Mouse (Mus musculus) gastrocnemius, postnatal 14 days (tissue): ENCODE measurements around the gene Parp14. TPM values are rescaled to one million over a fixed set of nuclear protein-coding genes. Genes with fewer than 3 reads are reported as not detected.

ENCODE experiments used
- DNase-seq: peaks from one replicate; pipeline ENCODE4 v3.0.0; 2021; ENCODE audit warnings: mixed read lengths
- intact Hi-C: fragments of 180-260 bp; cut with DNase I; formaldehyde crosslinking; loops from one replicate; pipeline ENCODE4 v1.15.1; 2025; ENCODE audit warnings: low total_unique reads
- total RNA-seq, 2 experiments: library from RNA; stranded (reverse); gene quantifications; 2 replicates each; pipeline ENCODE4 v1.2.3; 2021

Parp14 gene
- total RNA-seq, 2 experiments from 2014 or later = 3.0 to 3.3 TPM

DNA sequence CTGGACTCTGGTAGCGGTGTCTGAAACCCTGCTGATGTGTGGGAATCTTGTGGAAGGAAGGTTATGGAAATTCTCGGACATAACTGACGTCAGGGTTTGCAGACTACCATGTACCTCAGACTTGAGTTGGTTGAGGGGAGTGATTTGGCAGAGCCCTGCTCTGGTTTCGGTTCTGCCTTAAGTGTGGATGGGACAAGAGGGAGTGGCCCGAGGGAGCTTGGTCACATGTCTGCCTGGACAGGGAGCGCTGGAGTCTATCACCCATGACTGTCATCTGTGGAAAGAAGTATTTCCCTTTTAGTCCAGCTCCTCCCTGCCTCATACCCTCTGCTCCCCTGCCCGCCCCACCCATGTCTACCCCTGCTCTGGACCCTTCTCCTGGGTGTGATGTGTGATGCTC lies 69.2 kb downstream of the Parp14 start:
- intact Hi-C loops = no loop called here
- no peak for DNase-seq

DNA sequence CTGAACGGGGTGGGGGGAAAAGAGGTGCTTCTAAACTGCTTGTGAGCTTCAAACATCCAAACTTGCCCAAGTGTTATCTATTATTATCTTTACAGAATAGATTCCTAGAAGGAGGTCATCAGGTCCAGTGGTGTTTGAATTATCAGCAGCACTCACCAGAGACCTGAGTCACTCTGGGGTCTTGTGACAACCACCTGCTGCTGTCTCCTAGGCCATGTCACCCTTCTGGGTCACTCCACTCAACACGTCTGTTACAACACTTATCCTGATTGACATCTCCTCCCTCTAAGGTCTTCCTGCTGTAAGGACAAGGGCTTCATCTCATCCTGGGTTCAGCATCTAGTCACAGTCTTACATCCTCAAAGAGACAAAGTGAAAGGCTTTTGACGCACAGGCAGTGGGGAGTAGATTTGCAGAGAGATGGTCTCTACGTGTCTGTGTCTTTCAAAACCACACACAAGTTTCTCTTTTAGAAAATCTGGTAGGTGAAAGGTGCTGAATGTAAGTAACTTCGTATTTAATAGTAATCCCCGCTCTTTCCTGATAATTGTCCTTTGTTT lies 79.3 kb downstream of the Parp14 start:
- intact Hi-C loops = no loop called here

DNA sequence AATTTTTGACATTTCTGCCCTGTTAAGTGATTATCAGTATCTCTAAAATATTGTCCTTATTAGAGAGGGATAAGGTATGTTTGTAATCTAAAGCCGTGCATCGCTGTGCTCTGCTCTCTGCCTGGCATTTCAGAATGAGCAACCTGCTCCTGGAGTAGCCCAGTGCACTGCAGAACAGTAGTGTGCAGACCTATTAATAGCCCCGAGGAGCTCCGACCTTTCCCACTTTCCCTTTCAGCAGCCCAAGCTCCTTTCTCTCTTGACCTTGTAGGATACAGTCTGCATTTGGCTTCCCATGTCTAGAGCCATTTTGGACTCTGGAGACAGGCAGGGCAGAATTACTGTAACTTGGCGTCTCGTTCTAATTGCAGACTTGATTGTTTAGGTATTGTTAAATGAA lies 83.0 kb downstream of the Parp14 start:
- no peak for DNase-seq
- intact Hi-C loops = no loop called here

More for the DNA sequence above, 79.3 kb downstream of the Parp14 start:
- no peak for DNase-seq

DNA sequence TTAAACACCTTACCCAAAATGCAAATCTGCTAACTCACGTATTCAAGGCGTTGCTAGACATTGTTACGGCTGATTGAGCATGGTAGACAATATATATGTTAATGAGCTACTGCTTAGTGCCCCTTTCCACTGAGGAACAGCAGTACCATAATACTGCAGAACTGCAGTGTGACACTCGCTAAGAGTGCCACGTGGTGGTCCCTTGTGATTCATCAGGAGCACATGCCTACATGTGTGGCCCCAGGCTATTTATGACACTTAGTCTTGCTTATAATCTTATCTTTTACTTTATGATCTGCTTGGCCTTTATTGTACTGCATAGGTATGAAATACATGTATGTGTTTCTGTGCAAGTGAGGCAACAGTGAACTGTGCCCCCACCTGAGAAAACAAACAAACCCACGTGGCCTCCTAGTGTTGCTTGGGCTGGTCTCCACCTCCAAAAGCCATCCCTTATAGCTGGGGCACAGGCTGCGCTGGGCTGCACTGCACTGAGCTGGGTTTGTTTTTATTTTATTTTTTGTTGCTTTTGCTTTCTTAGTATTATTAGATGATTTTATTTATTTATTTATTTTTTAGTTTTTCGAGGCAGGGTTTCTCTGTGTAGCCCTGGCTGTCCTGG lies 83.7 kb downstream of the Parp14 start:
- intact Hi-C loops = no loop called here
- DNase-seq = no peak

DNA sequence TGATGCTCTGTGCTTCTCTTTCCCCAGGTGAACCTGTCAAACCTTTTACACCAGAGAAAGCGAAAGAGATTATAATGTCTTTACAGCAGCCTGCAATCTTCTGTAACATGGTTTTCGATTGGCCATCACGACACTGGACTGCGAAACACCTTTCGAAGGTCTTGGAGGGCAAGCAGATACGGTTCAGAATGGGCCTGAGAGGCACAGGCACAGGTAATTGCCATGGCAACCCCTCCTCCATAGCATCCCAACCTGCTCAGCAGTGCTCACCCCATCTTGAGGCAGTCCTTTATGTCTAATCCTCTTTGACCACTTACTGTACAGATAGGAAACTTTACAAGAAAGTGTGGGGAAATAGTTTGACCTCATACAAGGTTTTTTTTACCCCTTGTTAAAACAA lies 84.2 kb downstream of the Parp14 start:
- intact Hi-C loops = no loop called here
- DNase-seq = no peak

DNA sequence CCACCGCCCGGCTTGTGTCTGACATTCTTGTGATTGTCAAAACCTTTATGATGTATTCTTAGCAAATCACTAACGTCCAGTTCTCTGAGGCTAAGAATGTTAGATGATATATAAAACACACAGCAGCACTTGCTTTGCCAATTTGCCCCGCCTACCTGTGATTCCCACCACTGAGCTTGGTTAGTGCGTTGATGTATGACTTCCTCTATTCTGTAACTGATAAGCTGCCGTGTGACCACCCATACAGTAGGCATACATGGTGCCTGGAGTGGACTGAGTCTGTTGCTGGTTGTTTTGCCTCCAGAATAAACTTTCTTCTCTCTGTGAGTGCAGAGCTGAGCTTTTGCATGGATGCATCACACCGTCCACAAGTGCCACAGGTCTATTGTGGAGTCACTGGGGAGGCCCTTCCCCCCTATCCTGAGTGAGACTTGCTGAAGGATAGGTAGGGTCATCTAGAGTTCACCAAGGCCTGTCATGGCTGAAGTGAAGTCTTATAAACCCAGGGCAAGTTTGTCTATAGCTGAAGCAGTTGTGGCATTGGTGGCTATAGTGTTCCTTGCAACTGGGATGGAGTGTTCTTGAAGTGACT lies 87.1 kb downstream of the Parp14 start:
- intact Hi-C loops = no loop called here

DNA sequence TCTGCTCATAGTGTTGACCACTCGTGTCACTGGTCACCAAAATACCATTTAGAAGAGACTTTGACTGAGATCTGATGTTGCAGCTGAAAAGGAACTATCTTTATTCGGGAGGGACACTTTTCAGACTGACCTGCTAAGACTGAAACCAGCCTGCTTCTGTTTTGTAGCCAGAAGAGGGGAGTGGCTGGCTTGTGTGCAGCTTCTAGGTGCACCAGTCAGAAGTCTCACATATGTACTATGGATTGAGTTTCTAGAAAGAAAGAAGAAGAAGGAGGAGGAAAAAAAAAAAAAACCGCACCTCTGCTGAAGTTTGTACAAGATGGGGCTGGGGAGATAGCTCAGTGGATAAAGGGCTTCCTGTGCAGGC lies 88.2 kb downstream of the Parp14 start:
- intact Hi-C loops = no loop called here
- no peak for DNase-seq

More for the DNA sequence above, 87.1 kb downstream of the Parp14 start:
- no peak for DNase-seq

Other genes starting within 250 kb of the Parp14 start
- 10 to 100 TPM; 37.5 to 49.7 TPM for gene Dirc2, start 102.2 kb downstream of the Parp14 start, total RNA-seq
- 1 to 10 TPM; 2.0 to 2.6 TPM for gene Hspbap1, start 101.2 kb downstream of the Parp14 start, total RNA-seq
- gene Parp9, start 66.9 kb upstream of the Parp14 start, total RNA-seq = 1 to 10 TPM; 5.2 to 5.5 TPM
- 1 to 10 TPM; 4.5 to 4.9 TPM for gene Dtx3l, start 67.6 kb upstream of the Parp14 start, total RNA-seq
- gene Kpna1, start 107.2 kb upstream of the Parp14 start, total RNA-seq = 100 to 1,000 TPM in 1 of 2 experiments, 10 to 100 TPM in 1; 96.7 to 118 TPM
- gene Wdr5b, start 169.6 kb upstream of the Parp14 start, total RNA-seq = 1 to 10 TPM; 2.1 to 2.3 TPM
- gene Fam162a, start 200.1 kb upstream of the Parp14 start, total RNA-seq = 100 to 1,000 TPM; 133 TPM
- 10 to 100 TPM; 30.7 to 31.3 TPM for gene Ccdc58, start 200.1 kb upstream of the Parp14 start, total RNA-seq